Mouse (Mus musculus) adrenal gland, adult 2 months (tissue): ENCODE data around the gene Rtl8b. TPM values are rescaled to one million over a fixed set of nuclear protein-coding genes. Genes with fewer than 3 reads are reported as not detected.
A peak's percentile ranks its signal among the peaks of the same experiment; 100 is the strongest.
"Not testable (repeated sequence)": the region's sequence is repeated elsewhere in the genome, so short reads cannot be mapped to it uniquely, and the experiment has no call there.

ENCODE experiments used
- DNase-seq: peaks from one replicate; pipeline ENCODE4 v3.0.0; 2021
- long read RNA-seq: library from polyadenylated mRNA; stranded (forward); transcript quantifications from one replicate; pipeline ENCODE4 v2.0.0, GENCODE M21; 2021
- polyA plus RNA-seq: library from polyadenylated mRNA; depleted of rRNA; stranded (reverse); fragments of >200 nt; gene quantifications from 2 replicates; pipeline ENCODE4 v1.2.3, GENCODE M21; 2012; rRNA removed
- total RNA-seq, 2 experiments: library from RNA; stranded (reverse); gene quantifications; 2 replicates each; pipeline ENCODE4 v1.2.3; 2021

Rtl8b gene
- total RNA-seq, result 100 to 1,000 TPM; 108 to 110 TPM
- polyA plus RNA-seq, result 236 and 261 TPM in 2 replicates
- long read RNA-seq, transcript Rtl8b-201 (1 exons, 1,232 nt), result major isoform, 41 of 43 reads
- long read RNA-seq, partial matches to known transcripts, result 0 of 43 reads
- long read RNA-seq, other reads (novel, unspliced or antisense), result 2 of 43 reads

- peak; percentile 86 for DNase-seq
These were observed at the start of gene Rtl8b for GRCm38 (mm10) chrX:53670294-53670693. Gene Rtl8b, minus strand, starts transcription at chrX:53670408.

- DNase-seq, result peak; percentile 65
These were observed 46.3 kb upstream of the Rtl8b start for GRCm38 (mm10) chrX:53716323-53717182.

GRCm38 (mm10) chrX:53715942-53716322, 45.7 kb upstream of the Rtl8b start:
- no peak for DNase-seq

GRCm38 (mm10) chrX:53702673-53703072, 32.5 kb upstream of the Rtl8b start:
- no peak for DNase-seq

DNA sequence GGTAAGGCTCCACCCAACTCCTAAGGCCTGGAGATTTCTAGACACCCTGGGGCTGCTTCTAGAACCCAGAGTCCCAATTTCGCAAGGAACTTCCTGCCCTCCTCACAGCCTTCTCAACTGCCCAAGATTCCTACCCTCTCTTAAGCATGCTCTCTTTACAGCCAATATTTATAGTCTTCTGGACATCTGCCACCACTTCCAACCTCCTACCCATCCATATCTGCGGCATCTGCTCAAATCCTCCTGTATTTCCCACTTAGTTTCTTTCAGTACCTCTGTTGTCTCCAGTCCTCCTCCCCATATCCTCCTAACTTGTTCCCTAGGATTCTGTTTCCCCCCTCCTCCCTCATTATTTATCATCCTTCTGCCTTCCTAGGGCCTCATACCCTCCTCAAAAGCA, 29.0 kb upstream of the Rtl8b start:
- no peak for DNase-seq

GRCm38 (mm10) chrX:53694008-53694777, 24.0 kb upstream of the Rtl8b start:
- DNase-seq, result no peak

- DNase-seq, result no peak
These were observed 22.9 kb upstream of the Rtl8b start for GRCm38 (mm10) chrX:53693141-53693540.

DNA sequence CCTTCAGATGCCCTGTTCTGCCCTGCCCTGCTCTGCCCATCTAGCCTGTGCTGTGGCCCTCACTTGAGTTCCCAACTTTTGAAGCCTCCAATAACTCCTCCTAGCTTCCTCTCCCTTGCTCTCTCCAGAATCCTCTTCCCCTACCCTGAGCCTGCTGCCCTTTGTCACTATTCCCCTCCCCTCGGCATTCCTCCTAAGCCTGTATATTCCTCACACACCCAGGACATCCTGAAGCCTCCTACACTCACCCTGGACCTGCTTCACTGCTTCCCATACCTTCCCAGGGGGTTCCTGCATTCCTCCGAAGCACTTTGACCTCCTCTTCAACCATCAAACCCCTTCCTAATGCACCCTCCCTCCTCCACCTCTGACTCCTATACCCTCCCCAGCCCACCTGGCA, 21.9 kb upstream of the Rtl8b start:
- DNase-seq, result no peak

DNA sequence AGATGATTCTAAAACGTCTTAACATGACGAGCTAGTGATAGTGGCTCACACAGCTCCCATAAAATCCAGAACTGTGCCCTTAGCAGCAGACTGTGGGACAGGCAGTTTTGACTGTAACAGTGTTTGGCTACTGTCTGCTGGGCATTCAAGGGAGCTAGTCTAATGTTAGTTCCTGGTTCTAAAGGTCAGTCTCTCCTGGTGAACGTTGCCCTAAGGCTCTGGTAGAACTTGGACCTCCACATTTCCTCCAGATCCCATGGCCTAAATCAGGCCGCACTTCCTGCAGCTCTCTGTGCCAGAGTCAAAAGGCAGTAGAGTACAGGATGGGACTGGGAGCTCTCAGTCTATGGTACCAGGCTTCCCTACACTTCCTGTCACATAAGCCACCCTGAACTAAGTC, 14.5 kb upstream of the Rtl8b start:
- DNase-seq, result not testable (repeated sequence)

GRCm38 (mm10) chrX:53682650-53683049, 12.4 kb upstream of the Rtl8b start:
- DNase-seq, result not testable (repeated sequence)

- DNase-seq, result peak; percentile 50
These were observed 6.7 kb upstream of the Rtl8b start for GRCm38 (mm10) chrX:53676943-53677342.

GRCm38 (mm10) chrX:53670696-53671095, 488 bp upstream of the Rtl8b start:
- not testable (repeated sequence) for DNase-seq

DNA sequence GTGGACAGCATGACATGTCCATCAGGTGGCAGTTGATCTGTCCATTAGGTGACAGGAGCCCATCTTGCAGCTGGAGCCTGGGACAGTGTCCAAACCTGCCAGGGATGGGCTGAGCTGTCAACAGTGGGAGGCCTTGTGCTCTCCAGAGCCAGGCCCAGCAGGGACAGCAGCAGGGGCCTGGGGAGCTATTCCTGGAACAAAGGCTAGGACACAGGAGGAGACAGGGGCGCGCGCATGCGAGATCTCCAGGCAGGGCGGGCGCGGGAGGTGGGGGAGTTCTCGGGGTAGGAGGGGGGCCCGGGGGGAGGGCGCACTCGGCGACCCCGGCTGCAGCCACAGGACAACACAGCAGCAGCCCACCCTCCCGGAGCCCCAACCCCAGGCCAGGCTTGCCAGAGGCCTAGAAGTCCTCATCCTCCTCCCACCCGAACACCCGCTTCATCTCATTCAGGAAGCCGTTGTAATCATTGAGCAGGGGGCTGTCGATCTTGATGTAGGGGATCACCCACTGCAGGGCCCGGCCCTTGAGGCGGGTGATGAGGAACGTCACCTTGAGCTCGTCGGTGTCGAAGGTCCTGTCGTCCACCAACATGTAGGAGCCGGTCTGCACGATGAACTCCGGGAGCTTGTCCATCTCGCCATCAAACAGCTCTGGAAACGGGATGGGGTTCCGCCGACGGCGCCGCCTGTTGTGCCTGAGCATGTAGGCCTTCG, 494 bp downstream of the Rtl8b start:
- DNase-seq, result not testable (repeated sequence)

DNA sequence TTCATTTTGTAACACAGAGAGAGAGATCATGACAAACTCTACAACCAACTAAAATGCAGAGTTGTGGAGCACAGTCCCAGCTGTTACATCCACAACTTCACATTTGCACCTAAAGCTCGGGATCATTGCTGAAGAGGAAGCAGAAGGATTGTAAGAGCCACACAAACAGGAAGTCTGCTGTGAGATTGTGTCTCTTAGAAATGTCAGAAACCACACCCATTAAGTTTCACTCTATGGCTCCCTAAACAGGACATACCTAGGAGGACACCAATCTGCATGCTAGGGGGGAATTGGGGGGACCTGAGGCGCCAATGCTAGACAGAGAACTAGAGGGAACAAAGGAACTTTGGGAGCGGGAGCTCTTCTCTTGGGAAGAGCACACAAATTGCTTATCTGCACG, 17.3 kb downstream of the Rtl8b start:
- not testable (repeated sequence) for DNase-seq

DNA sequence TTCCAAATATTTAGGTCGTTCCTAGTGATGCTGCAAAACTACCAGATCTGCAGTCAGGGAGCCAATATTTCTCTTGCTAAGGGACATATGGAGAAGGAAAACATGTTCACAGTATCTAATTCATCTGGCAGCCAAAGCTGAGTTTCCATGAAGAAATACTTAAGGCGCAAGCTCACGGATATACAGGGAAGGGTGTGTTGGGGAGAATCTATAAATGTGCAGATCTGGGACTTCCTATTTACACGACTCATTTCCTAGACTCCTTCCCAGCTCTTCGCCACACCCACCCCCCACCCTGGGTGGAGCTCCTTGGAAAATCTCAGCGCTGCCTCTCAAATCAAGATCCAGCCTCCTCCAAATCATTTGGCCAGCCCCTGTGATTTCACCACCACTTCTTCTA, 24.3 kb downstream of the Rtl8b start:
- no peak for DNase-seq

DNA sequence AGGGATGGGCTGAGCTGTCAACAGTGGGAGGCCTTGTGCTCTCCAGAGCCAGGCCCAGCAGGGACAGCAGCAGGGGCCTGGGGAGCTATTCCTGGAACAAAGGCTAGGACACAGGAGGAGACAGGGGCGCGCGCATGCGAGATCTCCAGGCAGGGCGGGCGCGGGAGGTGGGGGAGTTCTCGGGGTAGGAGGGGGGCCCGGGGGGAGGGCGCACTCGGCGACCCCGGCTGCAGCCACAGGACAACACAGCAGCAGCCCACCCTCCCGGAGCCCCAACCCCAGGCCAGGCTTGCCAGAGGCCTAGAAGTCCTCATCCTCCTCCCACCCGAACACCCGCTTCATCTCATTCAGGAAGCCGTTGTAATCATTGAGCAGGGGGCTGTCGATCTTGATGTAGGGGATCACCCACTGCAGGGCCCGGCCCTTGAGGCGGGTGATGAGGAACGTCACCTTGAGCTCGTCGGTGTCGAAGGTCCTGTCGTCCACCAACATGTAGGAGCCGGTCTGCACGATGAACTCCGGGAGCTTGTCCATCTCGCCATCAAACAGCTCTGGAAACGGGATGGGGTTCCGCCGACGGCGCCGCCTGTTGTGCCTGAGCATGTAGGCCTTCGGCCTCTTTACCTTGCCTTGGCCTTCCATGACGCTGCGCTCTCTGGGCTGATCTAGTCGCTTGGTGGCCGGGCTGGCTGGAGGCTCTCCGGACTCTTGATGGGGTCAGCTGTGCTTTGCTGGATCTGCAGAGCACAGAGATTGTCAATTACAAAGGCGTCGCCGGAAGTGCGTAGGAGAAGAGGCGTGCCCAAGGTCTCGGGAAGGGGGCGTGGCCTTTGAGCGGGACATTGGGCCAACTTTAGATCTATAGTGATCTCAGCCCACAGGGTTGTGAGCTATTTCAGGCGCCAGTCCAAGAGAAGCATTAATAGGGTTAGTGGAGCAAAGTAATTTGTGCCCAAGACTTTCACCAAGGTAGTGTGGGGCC, 26.9 kb downstream of the Rtl8b start, which contains the start of gene Rtl8a:
Rtl8a (minus strand) TSS at position 703 of the 982 bp plus-strand sequence.
- DNase-seq, result peak; percentile 88

- DNase-seq, result peak; percentile 1
These were observed 27.6 kb downstream of the Rtl8b start for GRCm38 (mm10) chrX:53642604-53642979.

DNA sequence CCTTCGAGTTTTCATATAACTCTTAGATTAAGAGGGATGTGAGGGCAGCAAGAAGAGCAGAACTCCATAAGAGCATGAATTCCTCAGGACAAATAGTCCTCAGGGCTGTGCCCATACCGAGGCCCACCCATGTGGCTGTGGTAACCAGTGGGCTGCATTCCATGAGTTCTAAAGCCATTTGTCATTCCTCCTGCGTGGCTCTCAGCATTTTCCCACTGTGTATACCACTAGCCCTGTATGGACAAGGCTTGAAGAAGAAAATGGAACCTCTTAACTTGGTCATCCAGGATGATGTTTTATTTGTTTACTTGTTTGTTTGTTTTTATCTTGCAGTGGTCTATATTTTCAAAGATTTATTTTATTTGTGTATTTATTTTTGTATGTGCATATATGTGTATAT, 32.1 kb downstream of the Rtl8b start:
- not testable (repeated sequence) for DNase-seq
